Mouse (Mus musculus) heart, embryonic 13.5 days (tissue): ENCODE measurements at regions not wholly inside any gene's neighbourhood (a gene's known extent, or its start where the extent isn't known, plus 50 kb on each side); places are given as distances from the start of the nearest gene placed in this dataset.
"Not testable (repeated sequence)": the region's sequence is repeated elsewhere in the genome, so short reads cannot be mapped to it uniquely, and the experiment has no call there.

Experiments used
- ATAC-seq: fragments of 200-750 bp; cut with Nextera tagmentation; 2 replicates; pipeline ENCODE4 v1.8.0; 2017; ENCODE audit warnings: moderate TSS enrichment; ENCODE audit not compliant: insufficient number of reproducible peaks, low FRiP score, low TSS enrichment; ENCODE audit errors: extremely low read depth
- H3K27ac ChIP-seq: fragments of 300-500 bp; sonication (generic); replicated peaks from 2 replicates; pipeline ENCODE4 v1.5.1; 2015; ENCODE audit warnings: moderate library complexity, mild to moderate bottlenecking, inconsistent platforms
- H3K27me3 ChIP-seq: fragments of 300-500 bp; sonication (generic); replicated peaks from 2 replicates; pipeline ENCODE4 v1.6.1; 2015; ENCODE audit warnings: mild to moderate bottlenecking, inconsistent platforms
- H3K36me3 ChIP-seq: fragments of 300-500 bp; sonication (generic); 2 replicates; pipeline ENCODE4 v1.6.1; 2015; ENCODE audit warnings: mild to moderate bottlenecking, inconsistent platforms
- H3K4me1 ChIP-seq: fragments of 300-500 bp; sonication (generic); 2 replicates; pipeline ENCODE4 v1.6.1; 2015; ENCODE audit warnings: inconsistent platforms
- H3K4me2 ChIP-seq: fragments of 300-500 bp; sonication (generic); 2 replicates; pipeline ENCODE4 v1.6.1; 2015; ENCODE audit warnings: inconsistent platforms, mild to moderate bottlenecking, moderate library complexity
- H3K4me3 ChIP-seq: fragments of 300-500 bp; sonication (generic); 2 replicates; pipeline ENCODE4 v1.5.1; 2015; ENCODE audit warnings: moderate library complexity, mild to moderate bottlenecking, inconsistent platforms
- H3K9ac ChIP-seq: fragments of 300-500 bp; sonication (generic); 2 replicates; pipeline ENCODE4 v1.6.1; 2015; ENCODE audit warnings: inconsistent platforms, mild to moderate bottlenecking, moderate library complexity
- H3K9me3 ChIP-seq: fragments of 300-500 bp; sonication (generic); 2 replicates; pipeline ENCODE4 v1.6.1; 2016; ENCODE audit warnings: inconsistent platforms
- WGBS: fragments of 180-500 bp; shearing (Covaris S2); methylation state at CpG from one replicate; pipeline ENCODE4 v1.1.7; 2015; ENCODE audit warnings: mixed read lengths; 5-methylcytosine and 5-hydroxymethylcytosine counted together

DNA sequence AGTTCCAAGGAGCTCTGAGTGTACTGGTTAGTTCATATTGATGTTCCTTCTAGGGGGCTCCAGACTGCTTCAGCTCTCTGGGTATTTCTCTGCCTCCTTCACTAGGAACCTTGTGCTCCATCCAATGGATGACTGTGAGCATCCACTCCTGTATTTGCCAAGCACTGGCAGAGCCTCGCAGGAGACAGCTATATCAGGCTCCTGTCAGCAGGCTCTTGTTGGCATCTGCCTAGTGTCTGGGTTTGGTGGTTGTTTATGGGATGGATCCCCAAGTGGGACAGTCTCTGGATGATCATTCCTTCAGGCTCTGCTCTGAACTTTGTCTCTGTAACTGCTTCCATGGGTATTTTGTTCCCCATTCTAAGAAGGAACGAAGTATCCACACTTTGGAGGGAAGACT is 109.5 kb upstream of the Ldah start:
- ATAC-seq, H3K36me3 ChIP-seq, H3K27me3 ChIP-seq, H3K9ac ChIP-seq, H3K4me2 ChIP-seq, H3K4me1 ChIP-seq, H3K27ac ChIP-seq, H3K9me3 ChIP-seq, H3K4me3 ChIP-seq: not testable (repeated sequence)
- WGBS = 25% methylated on average over 2 of the region's 2 CpGs

DNA sequence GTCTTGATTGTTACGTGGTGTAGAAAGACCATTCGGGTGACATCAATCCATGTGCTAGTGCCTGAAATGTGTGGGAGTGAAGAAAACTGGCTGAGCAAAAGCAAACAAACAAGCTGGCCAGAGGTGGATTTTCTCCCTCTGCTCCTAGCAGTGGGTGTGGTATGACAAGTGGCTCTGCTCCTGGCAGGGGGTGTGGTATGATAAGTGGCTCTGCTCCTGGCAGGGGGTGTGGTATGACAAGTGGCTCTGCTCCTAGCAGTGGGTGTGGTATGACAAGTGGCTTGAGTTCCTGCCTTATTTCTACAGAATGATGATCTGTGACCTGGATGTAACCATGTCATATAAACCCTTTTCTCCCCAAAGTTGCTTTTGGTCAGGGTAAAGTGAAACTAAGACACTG is 108.8 kb upstream of the Ldah start:
- H3K27me3 ChIP-seq = no peaks in the 10 kb centered on the region
- H3K36me3 ChIP-seq = no peaks in the 10 kb centered on the region
- H3K27ac ChIP-seq = no peak overlapping the region
- H3K9me3 ChIP-seq = no peaks in the 10 kb centered on the region
- peaks cover 8% of the 10 kb centered on the region for H3K4me1 ChIP-seq
- WGBS = 44% methylated on average over 2 of the region's 2 CpGs
- no peak overlapping the region for H3K9ac ChIP-seq
- H3K4me2 ChIP-seq = no peak overlapping the region
- no peak overlapping the region for H3K4me3 ChIP-seq
- ATAC-seq = peak; percentile 66; the same call in 1 of the 2 replicates

DNA sequence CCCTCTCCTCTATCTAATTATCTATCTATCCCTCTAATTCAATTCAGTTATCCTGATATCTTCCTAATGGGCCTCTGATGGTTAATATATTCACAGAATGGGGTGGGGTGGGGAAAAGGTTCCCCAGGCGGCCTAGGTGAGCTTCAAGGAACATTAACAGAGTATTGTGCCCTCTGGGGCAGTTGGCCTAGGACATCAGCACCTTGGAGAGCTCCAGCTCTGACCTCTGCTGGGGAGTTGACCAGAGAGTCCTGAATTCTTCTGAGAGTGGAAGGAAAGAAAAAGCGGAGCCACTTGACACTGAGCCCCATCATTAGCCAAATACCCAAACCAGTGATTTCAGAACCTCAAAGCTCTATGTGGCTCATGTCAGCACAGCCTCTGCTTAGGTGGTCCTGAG is 108.1 kb upstream of the Ldah start:
- Histone ChIP-seq H3K36me3 (no peaks in the 10 kb centered on the region), H3K4me2 (no peak overlapping the region)

DNA sequence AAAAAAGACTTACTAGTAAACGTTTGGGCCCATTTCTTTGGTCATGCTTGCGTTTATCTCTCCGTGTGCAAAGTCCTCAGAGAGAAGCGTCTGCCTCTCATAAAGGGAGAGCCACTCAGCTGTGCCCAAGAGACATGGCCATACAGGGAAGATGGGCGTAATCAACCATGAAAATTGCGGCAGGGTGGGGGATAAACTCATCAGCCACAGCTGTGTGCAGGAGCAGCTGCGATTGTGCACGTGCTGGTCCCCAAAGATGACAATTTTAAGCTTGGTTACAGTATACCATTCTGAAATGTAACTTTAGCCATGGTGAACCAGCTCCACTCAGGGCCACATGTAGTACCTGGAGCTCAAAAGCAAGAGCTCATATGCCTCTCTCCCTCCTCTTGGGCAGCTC is 106.1 kb upstream of the Ldah start:
- 79% methylated on average over 8 of the region's 8 CpGs for WGBS

More for the DNA sequence above, 108.1 kb upstream of the Ldah start:
- no peak for ATAC-seq
- no peaks in the 10 kb centered on the region for H3K9me3 ChIP-seq
- H3K9ac ChIP-seq = no peak overlapping the region
- H3K4me3 ChIP-seq = no peak overlapping the region
- WGBS = 47% methylated on average over 2 of the region's 2 CpGs
- peaks cover 8% of the 10 kb centered on the region for H3K4me1 ChIP-seq
- no peak overlapping the region for H3K27ac ChIP-seq
- no peaks in the 10 kb centered on the region for H3K27me3 ChIP-seq

DNA sequence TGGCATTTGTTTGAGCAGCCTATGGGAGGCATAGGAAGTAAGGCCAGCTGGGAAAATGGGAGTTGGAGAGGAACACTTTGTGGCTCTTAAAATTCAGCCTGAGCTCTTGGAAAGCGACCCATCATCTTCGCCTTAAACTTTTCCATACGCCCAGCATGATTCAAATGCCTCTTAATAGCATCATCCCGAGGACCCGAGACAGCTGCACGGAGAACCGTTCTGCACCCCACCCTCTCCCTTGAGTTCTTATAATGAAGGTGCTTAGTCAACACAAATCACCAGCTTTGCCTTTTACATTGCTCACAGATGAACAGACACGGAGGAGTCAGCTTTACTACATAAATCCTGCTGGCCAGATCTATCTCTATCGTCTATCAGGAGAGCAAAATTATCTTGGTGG is 104.6 kb upstream of the Ldah start:
- no peak for ATAC-seq
- H3K9me3 ChIP-seq = no peaks in the 10 kb centered on the region
- no peaks in the 10 kb centered on the region for H3K27me3 ChIP-seq
- no peak overlapping the region for H3K9ac ChIP-seq
- H3K36me3 ChIP-seq = no peaks in the 10 kb centered on the region
- 74% methylated on average over 9 of the region's 9 CpGs for WGBS
- H3K4me2 ChIP-seq = no peak overlapping the region
- peaks cover 8% of the 10 kb centered on the region for H3K4me1 ChIP-seq
- no peak overlapping the region for H3K27ac ChIP-seq
- no peak overlapping the region for H3K4me3 ChIP-seq

More for the DNA sequence above, 106.1 kb upstream of the Ldah start:
- Histone ChIP-seq H3K9me3 (no peaks in the 10 kb centered on the region), H3K4me1 (peaks cover 8% of the 10 kb centered on the region), H3K9ac (no peak overlapping the region), H3K4me3 (no peak overlapping the region), H3K27ac (no peak overlapping the region), H3K36me3 (no peaks in the 10 kb centered on the region), H3K27me3 (no peaks in the 10 kb centered on the region), H3K4me2 (no peak overlapping the region)
- no peak for ATAC-seq

DNA sequence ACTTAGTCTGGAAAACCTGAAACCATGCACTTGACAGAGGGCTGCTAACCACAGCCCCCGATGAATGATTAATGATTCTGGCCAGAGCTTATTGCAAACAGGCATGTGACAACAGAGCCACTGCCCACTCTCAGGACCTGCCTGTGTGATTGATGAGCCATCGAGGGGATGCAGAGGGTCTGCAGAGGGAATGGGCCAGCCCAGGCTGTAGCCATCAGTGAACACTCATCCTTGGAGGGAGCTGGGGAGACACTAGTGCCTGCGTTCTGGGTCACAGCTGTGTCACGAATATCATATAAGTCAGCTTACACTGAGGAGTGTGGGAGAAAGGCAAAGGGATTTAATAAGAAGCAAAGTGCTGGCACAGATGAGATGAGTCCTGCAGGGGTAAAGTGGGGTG is 100.8 kb upstream of the Ldah start:
- H3K36me3 ChIP-seq = no peaks in the 10 kb centered on the region
- H3K9ac ChIP-seq = no peak overlapping the region
- peak; percentile 31; the same call in 1 of the 2 replicates for ATAC-seq
- no peaks in the 10 kb centered on the region for H3K27me3 ChIP-seq
- no peak overlapping the region for H3K4me3 ChIP-seq
- H3K4me1 ChIP-seq = no peaks in the 10 kb centered on the region
- H3K27ac ChIP-seq = no peak overlapping the region
- H3K4me2 ChIP-seq = no peak overlapping the region
- WGBS = 43% methylated on average over 4 of the region's 4 CpGs
- no peaks in the 10 kb centered on the region for H3K9me3 ChIP-seq

DNA sequence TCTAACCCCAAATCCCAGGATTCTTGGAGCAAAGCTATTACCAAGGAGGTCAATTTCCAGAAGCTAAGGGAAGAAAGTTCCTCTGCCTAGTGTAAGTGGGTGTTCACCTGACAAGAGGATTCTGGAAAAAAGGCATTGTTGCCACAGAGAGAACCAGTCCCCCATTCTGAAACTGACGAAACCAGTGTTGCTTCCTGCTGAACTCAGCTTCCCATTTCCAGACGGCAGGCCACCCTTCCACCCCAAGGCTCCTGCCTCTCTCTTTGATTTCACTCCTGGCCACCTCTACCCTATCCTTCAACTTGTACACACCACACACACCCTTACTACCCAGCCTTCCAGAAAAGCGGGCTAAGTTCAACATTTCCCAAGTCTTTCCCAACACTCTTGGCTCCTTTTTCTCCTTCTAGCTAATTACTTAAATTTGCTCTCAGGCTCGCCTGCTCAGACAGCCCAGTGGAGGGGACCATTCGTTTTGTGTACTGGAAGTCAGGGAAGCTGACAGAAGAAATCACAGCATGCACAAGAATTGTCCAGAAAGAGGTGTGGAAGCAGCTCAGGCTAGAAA is 98.6 kb upstream of the Ldah start:
- Histone ChIP-seq H3K4me3 (no peak overlapping the region), H3K9me3 (no peaks in the 10 kb centered on the region), H3K36me3 (no peaks in the 10 kb centered on the region), H3K4me2 (no peak overlapping the region), H3K4me1 (no peaks in the 10 kb centered on the region), H3K9ac (no peak overlapping the region), H3K27ac (no peak overlapping the region), H3K27me3 (no peaks in the 10 kb centered on the region)
- ATAC-seq = no peak
- 56% methylated on average over 5 of the region's 5 CpGs for WGBS

DNA sequence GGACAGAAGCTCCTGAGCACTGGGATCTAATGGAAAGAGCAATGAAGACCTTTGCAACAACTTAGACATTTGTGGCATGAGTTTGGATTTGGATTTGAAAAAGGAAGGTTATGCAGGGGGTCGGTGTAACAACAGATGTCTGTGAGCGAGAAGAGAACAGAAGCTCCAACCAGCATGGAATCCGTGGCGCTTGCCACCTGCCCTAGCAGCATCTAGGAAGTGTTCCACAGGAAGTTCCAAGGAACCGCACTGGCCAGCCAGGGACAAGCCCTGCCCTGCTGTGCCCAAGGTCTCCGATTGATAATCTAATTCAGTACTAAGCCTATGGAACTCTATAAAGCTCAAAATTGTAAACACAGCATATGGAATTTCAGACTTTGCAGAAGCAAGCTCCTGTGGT is 98.0 kb upstream of the Ldah start:
- Histone ChIP-seq H3K4me1 (no peaks in the 10 kb centered on the region), H3K9me3 (no peaks in the 10 kb centered on the region), H3K4me3 (no peak overlapping the region), H3K27ac (no peak overlapping the region), H3K9ac (no peak overlapping the region), H3K4me2 (no peak overlapping the region), H3K36me3 (no peaks in the 10 kb centered on the region), H3K27me3 (no peaks in the 10 kb centered on the region)
- WGBS = 77% methylated on average over 6 of the region's 6 CpGs
- no peak for ATAC-seq

DNA sequence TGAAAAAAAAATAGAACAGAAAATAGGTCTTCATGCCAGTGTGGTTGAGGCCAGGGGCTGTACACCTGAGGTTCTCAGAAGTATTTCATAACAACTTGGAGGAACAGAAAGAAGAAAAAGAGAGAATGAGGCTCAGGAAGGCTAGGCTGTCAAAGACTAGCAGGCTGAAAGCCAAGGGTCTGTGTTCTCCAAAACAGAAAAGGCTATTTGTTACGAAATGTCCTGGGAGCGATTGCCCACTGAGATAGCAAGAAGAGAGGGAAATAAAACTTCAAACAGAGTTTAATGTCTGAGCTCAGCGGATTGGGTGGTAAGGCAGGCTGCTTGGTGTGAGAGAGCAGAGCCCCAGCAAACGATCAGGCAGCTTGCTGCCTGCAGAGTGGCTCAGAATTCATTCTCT is 97.6 kb upstream of the Ldah start:
- no peaks in the 10 kb centered on the region for H3K36me3 ChIP-seq
- no peaks in the 10 kb centered on the region for H3K9me3 ChIP-seq
- no peak overlapping the region for H3K4me3 ChIP-seq
- no peaks in the 10 kb centered on the region for H3K4me1 ChIP-seq
- no peaks in the 10 kb centered on the region for H3K27me3 ChIP-seq
- 69% methylated on average over 4 of the region's 4 CpGs for WGBS
- H3K4me2 ChIP-seq = no peak overlapping the region
- H3K27ac ChIP-seq = no peak overlapping the region
- no peak for ATAC-seq
- no peak overlapping the region for H3K9ac ChIP-seq

DNA sequence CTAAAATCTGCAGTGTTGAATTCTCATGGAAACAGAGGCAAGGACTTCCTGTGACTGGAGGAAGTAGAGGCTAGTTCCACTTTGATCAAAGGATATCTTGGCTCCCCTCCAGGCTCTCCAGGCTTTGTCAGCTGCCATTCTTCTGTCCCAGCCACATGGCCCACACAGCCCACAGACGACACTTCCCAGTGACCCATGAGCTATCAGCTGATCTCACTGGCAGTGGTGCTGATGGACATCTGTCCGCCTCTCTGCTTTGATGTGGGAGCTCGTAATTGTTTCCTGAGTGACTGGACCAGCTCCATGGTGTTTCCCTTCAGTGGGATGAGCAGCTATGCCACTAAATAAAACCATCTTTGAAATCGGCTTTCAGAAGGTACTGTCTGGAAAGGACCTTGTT is 96.4 kb upstream of the Ldah start:
- Histone ChIP-seq H3K27ac (no peak overlapping the region), H3K4me1 (no peaks in the 10 kb centered on the region)
- 41% methylated on average over 4 of the region's 4 CpGs for WGBS

DNA sequence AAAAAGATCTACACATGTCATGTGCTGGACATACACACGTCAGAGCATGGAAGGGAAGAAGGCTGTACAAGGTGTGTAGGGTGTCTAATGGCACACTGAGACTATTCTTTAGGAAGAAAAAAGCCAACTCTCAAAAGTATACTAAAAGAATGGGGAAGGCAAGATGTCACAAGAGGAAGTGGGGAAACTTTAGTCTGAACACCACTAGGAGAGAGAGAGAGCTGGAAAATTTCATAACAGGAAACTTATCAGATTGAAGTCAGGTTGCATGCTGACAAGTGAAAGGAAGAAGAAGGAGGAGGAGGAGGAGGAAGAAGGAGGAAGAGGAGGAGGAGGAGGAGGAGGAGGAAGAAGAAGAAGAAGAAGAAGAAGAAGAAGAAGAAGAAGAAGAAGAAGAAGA is 52.3 kb upstream of the Ldah start:
- H3K9me3 ChIP-seq = no peaks in the 10 kb centered on the region
- no peak overlapping the region for H3K4me2 ChIP-seq
- H3K27ac ChIP-seq = no peak overlapping the region
- 72% methylated on average over 1 of the region's 1 CpGs for whole genome bisulfite sequencing
- H3K36me3 ChIP-seq = no peaks in the 10 kb centered on the region
- H3K27me3 ChIP-seq = no peaks in the 10 kb centered on the region
- H3K4me3 ChIP-seq = no peak overlapping the region
- no peak for ATAC-seq
- H3K9ac ChIP-seq = no peak overlapping the region
- no peaks in the 10 kb centered on the region for H3K4me1 ChIP-seq

More for the DNA sequence above, 96.4 kb upstream of the Ldah start:
- Histone ChIP-seq H3K27me3 (no peaks in the 10 kb centered on the region), H3K4me2 (no peak overlapping the region), H3K9ac (no peak overlapping the region), H3K9me3 (no peaks in the 10 kb centered on the region), H3K4me3 (no peak overlapping the region), H3K36me3 (no peaks in the 10 kb centered on the region)
- no peak for ATAC-seq
